Mouse (Mus musculus) G1E (cell line): Measurements from ENCODE around the gene Tmem156. TPM values are rescaled to one million over a fixed set of nuclear protein-coding genes. Genes with fewer than 3 reads are reported as not detected.

Experiments
- ATAC-seq: 2 replicates; pipeline ENCODE4 v1.8.0; 2016; ENCODE audit warnings: mild to moderate bottlenecking; ENCODE audit not compliant: insufficient number of reproducible peaks, poor library complexity, low FRiP score, severe bottlenecking; ENCODE audit errors: extremely low read depth
- DNase-seq: peaks from one replicate; pipeline ENCODE4 v3.0.0; 2012; ENCODE audit warnings: low spot score
- H3K27me3 ChIP-seq: 2 replicates; pipeline ENCODE4 v1.6.1; 2012; ENCODE audit warnings: mild to moderate bottlenecking, low read length, inconsistent platforms; ENCODE audit not compliant: insufficient read depth
- H3K36me3 ChIP-seq: replicated peaks from 2 replicates; pipeline ENCODE3; 2012; ENCODE audit warnings: mild to moderate bottlenecking, inconsistent platforms
- H3K4me1 ChIP-seq: 2 replicates; pipeline ENCODE4 v1.6.1; 2012; ENCODE audit warnings: low read depth, low read length, inconsistent platforms, mixed read lengths; ENCODE audit not compliant: insufficient read depth
- H3K4me3 ChIP-seq: 2 replicates; pipeline ENCODE4 v1.5.1; 2012; ENCODE audit warnings: low read depth, mild to moderate bottlenecking, inconsistent platforms, low read length, moderate library complexity, mixed read lengths
- H3K9me3 ChIP-seq: replicated peaks from 2 replicates; pipeline ENCODE4 v1.6.1; 2012; ENCODE audit warnings: inconsistent platforms
- CTCF ChIP-seq: IDR thresholded peaks from 2 replicates; pipeline ENCODE4 v1.5.1; 2012; ENCODE audit warnings: low read depth, low read length, inconsistent platforms, mixed read lengths
- GATA1 ChIP-seq: IDR thresholded peaks from 2 replicates; pipeline ENCODE4 v1.6.1; 2012; ENCODE audit warnings: borderline replicate concordance, low read length, inconsistent platforms, mixed read lengths
- GATA2 ChIP-seq: IDR thresholded peaks from 2 replicates; pipeline ENCODE4 v1.6.1; 2012; ENCODE audit warnings: low read depth, low read length, inconsistent platforms, borderline replicate concordance
- POLR2AphosphoS5 ChIP-seq: IDR thresholded peaks from 2 replicates; pipeline ENCODE4 v1.6.1; 2012; ENCODE audit warnings: low read depth, low read length, inconsistent platforms; ENCODE audit not compliant: insufficient replicate concordance
- TAL1 ChIP-seq: conservative IDR thresholded peaks from 2 replicates; pipeline ENCODE4 v1.6.1; 2012; ENCODE audit warnings: low read depth, low read length, inconsistent platforms, mixed read lengths
- polyA plus RNA-seq: library from polyadenylated mRNA; stranded (reverse); fragments of >175 nt; gene quantifications from 2 replicates; pipeline ENCODE4 v1.2.3, GENCODE M21; 2012
- total RNA-seq, 2 experiments: library from RNA; stranded (forward) in 1 of 2; stranded (reverse) in 1 of 2; fragments of 200-1000 nt in 1 of 2; fragments of >200 nt in 1 of 2; fragmentation: Nextera tagmentation in 1 of 2; gene quantifications; 2 replicates each; pipeline ENCODE4 v1.2.3; 2014 to 2017

The Tmem156 gene
- total and polyA plus RNA-seq, 3 experiments, result 2.7 TPM; not detected in 2

GRCm38 (mm10) chr5:65059806-65060205 lies 32.1 kb downstream of the Tmem156 start:
- H3K4me1 ChIP-seq, result no peaks in the 10 kb centered on the region
- H3K27me3 ChIP-seq, result no peaks in the 10 kb centered on the region
- no peaks in the 10 kb centered on the region for H3K9me3 ChIP-seq
- H3K36me3 ChIP-seq, result no peaks in the 10 kb centered on the region
- no peak overlapping the region for H3K4me3 ChIP-seq
- TF ChIP-seq TAL1, result no peak
- TF ChIP-seq GATA1, result no peak
- no peak for TF ChIP-seq GATA2
- TF ChIP-seq POLR2AphosphoS5, result no peak
- no peak for TF ChIP-seq CTCF
- ATAC-seq, result no peak
- DNase-seq, result no peak

DNA sequence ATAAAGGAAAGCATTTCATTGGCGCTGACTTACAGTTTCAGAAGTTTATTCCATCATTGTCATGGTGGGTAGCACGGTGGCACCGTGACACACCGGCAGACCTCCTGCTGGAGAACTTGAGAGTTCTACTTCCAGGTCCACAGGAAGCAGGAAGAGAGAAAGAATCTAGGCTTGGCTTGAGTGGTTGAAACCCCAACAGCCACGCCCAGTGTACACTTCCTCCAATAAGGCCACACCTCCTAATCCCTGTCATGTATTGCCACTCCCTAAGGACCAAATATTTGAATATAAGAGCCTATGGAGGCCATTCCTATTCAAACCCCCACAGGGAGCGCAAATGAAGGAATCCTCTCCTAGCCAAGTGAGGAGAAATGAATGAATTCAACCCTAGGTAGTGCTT lies 34.3 kb downstream of the Tmem156 start:
- no peak overlapping the region for H3K4me3 ChIP-seq
- DNase-seq (no peak), ATAC-seq (no peak)
- H3K4me1 ChIP-seq, result no peaks in the 10 kb centered on the region
- no peaks in the 10 kb centered on the region for H3K36me3 ChIP-seq
- TF ChIP-seq POLR2AphosphoS5, result no peak
- TF ChIP-seq CTCF, result no peak
- TF ChIP-seq GATA2, result no peak
- no peak for TF ChIP-seq TAL1
- H3K27me3 ChIP-seq, result no peaks in the 10 kb centered on the region
- H3K9me3 ChIP-seq, result no peaks in the 10 kb centered on the region

GRCm38 (mm10) chr5:65051513-65051912 lies 40.4 kb downstream of the Tmem156 start:
- no peak for DNase-seq
- Histone ChIP-seq H3K4me3 (no peak overlapping the region), H3K27me3 (peaks cover 3% of the 10 kb centered on the region; the same call in 1 of the 2 replicates), H3K4me1 (no peaks in the 10 kb centered on the region), H3K9me3 (no peaks in the 10 kb centered on the region), H3K36me3 (no peaks in the 10 kb centered on the region)
- no peak for TF ChIP-seq CTCF
- TF ChIP-seq GATA2, result no peak
- TF ChIP-seq GATA1, result no peak
- no peak for TF ChIP-seq TAL1
- TF ChIP-seq POLR2AphosphoS5, result no peak
- no peak for ATAC-seq

DNA sequence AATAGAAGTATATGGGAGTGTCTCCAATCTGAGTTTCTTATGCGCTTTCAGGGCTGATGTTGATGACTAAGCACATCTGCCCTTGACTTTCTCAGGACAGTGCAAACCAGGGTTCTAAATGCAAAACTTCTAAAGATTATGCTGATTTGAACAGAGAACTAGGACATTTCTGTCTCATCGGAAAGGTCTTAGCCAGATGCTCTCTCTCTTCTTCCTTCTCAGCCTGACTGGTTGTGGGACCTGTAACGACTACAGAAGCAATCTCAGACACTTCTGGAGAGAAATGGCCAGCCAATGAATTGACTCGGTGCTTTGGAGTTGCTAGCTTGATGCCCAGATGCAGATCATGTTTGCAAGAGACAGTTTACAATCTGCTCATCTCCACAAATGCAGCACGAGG lies 42.1 kb downstream of the Tmem156 start:
- no peak for ATAC-seq
- no peaks in the 10 kb centered on the region for H3K4me1 ChIP-seq
- no peak for DNase-seq
- H3K9me3 ChIP-seq, result no peaks in the 10 kb centered on the region
- TF ChIP-seq TAL1, result no peak
- TF ChIP-seq GATA1, result no peak
- no peak for TF ChIP-seq POLR2AphosphoS5
- no peak for TF ChIP-seq CTCF
- no peak for TF ChIP-seq GATA2
- peaks cover 3% of the 10 kb centered on the region; the same call in 1 of the 2 replicates for H3K27me3 ChIP-seq
- H3K4me3 ChIP-seq, result no peak overlapping the region
- no peaks in the 10 kb centered on the region for H3K36me3 ChIP-seq

GRCm38 (mm10) chr5:65047285-65047855 lies 44.6 kb downstream of the Tmem156 start:
- Histone ChIP-seq H3K36me3 (no peaks in the 10 kb centered on the region), H3K27me3 (peaks cover 3% of the 10 kb centered on the region; the same call in 1 of the 2 replicates), H3K9me3 (no peaks in the 10 kb centered on the region), H3K4me1 (no peaks in the 10 kb centered on the region), H3K4me3 (no peak overlapping the region)
- TF ChIP-seq GATA1 (no peak), CTCF (no peak), POLR2AphosphoS5 (no peak), GATA2 (no peak), TAL1 (no peak)
- DNase-seq, result no peak
- no peak for ATAC-seq

DNA sequence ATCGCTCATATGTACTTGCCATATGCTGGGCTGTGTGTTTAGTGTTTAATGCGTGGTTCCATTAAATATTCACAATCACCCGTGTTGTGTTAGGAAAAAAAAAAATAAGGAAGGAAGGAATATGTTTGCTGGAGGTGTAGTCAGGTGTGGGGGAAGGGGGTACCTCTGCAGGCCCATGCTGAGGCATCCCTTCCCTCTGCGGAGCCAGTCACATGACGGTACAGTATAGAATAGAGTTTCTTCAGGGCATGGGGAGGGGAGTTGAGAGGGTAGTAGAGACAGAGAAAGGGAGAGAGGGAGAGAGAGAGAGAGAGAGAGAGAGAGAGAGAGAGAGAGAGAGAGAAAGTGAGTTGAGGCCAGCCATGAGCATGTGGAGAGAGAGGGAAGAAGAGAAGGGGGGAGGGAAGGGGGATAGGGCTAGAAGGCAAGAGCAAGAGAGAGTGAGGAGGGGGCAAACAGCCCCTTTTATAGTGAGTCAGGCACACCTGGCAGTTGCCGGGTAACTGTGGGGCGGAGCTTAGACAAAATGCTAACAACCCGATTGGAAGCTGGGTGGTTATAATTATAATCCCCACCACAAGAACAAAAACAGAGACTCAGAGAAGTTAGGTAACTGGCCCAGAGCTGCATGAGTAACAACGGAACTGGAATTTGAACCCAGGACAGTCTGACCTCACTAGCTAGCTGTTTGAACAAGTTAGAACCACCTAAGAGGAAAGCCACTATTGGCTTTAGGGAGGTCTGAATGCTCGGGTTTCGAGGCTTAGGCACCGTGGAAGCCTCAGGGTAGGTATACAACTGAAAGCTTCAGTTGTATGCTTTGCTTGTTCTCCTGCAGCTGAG lies 45.3 kb downstream of the Tmem156 start:
- H3K27me3 ChIP-seq, result peaks cover 3% of the 10 kb centered on the region; the same call in 1 of the 2 replicates
- no peak overlapping the region for H3K4me3 ChIP-seq
- H3K9me3 ChIP-seq, result no peaks in the 10 kb centered on the region
- TF ChIP-seq GATA2 (no peak), TAL1 (no peak), POLR2AphosphoS5 (no peak), CTCF (no peak), GATA1 (no peak)
- DNase-seq (no peak), ATAC-seq (no peak)
- no peaks in the 10 kb centered on the region for H3K4me1 ChIP-seq
- no peaks in the 10 kb centered on the region for H3K36me3 ChIP-seq
